Mouse (Mus musculus) B cell, adult 67 days (primary cell): ENCODE data around the gene Nup107. TPM values are rescaled to one million over a fixed set of nuclear protein-coding genes. Genes with fewer than 3 reads are reported as not detected.

ENCODE experiments used
- total RNA-seq, 2 experiments: library from RNA; stranded (reverse); gene quantifications; 4 replicates each; pipeline ENCODE4 v1.2.4; 2023

Gene Nup107
- total RNA-seq = 10 to 100 TPM; 37.6 to 41.5 TPM

DNA sequence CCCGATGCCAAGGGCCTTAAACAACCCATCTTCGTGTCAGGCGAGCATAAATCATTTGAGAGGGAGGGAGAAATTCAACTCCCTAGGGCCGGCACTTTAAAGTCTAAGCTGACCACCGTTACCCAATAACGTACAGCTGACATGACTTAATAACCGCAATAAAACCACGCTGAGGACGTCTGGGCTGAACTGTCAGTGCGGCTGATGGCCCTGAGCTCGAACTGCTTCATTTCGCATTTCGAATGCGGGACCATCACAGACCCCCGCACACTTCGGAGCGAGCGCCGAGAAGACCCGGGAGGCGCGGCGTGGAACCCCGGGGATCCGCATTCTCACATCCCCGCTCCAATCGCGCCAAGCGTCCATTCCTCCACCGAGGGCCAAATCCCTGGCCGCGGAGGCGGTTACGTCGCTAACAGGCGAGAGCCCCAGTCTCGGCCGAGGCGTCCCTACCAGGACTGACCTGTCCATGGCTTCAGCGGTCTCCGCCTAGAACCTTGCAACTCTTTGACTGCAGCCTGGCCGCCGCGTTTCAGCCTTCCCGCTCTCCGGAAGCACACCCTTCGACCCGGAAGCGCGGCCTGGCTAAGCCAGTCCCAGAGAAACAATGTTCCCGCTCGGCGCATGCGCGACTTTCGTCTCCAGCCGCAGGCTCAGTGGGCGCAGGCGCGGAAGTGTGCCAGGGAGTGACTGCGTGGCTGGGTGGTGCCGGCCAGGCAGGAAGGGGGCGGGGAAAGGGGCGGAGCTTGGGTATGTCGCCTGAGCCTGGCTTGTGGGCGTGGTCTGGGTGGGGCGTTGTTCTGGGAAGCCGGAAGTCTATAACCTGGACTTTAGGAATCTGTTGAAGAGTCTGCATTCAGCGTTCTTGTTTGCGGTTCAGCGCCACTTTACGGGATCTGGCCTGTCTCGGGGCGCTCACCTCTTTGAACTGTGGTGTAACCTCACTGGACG is at the start of gene Nup107:
Gene Nup107, minus strand, starts transcription at position 565 of the 951 bp plus-strand sequence.

DNA sequence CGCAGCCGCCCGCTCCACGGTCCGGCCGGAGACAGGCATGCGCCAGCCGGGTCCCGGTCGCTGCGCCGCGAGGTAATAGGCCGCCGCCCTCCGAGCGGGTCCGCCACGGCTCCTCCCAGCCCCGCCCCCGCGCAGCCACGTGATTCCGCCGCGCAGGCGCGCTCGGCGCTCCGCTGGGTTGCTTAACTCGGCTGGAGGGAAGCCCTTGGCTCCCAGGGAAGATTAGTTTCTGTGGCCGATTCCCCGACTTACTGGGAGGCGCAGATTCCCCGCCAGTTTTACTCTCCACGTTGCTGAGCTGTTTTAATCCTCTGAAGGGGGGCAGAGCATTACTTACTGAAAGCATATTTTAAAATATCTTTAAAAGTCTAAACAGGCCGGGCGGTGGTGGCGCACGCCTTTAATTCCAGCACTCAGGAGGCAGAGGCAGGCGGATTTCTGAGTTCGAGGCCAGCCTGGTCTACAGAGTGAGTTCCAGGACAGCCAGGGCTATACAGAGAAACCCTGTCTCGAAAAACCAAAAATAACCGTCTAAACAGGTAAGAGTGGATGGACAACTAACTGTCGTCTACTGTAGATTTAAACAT is 46.1 kb downstream of the Nup107 start, which contains the start of gene Slc35e3:
Gene Slc35e3, minus strand, starts transcription at position 69 of the 587 bp plus-strand sequence.

DNA sequence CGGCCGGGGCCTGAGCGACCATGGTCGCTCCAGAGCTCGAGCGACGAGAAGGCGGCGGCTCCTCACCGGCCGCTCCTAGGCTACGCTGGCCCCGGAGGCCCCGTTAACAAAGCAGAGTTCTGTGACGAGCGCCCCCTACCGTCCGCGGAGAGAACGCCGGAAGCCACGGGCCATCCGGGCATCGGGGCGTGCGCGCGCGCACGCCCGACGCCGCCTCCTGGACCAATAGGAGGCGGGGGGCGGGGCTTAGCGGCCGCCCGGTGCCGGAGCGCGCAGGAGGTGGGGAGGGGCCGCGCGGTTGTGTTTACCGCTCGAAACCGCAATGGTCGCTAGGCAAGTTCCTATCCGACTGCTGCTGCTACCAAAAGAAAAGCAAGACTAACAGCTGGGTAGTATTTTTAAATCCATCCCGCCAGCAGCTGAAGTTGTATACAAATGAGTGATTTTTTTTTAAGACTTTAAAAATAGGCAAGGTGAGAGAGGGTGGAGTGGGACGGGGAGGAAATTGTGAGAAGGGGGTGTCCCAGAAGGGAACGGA is 81.8 kb downstream of the Nup107 start, which contains the start of gene Mdm2:
Gene Mdm2, minus strand, starts transcription at position 155 of the 538 bp plus-strand sequence.

Other genes with a start within 250 kb of the Nup107 start
- gene Cpm, start 163.2 kb downstream of the Nup107 start, total RNA-seq = 10 to 100 TPM; 61.2 to 71.1 TPM
- gene Mdm2, start 81.9 kb downstream of the Nup107 start, total RNA-seq = 100 to 1,000 TPM; 144 to 158 TPM
- 10 to 100 TPM; 12.9 to 16.9 TPM for gene Slc35e3, start 46.3 kb downstream of the Nup107 start, total RNA-seq
- gene Rap1b, start 53.3 kb upstream of the Nup107 start, total RNA-seq = 100 to 1,000 TPM; 318 to 363 TPM